Mouse (Mus musculus) cerebellum, adult 18-20 months (tissue): Measurements from ENCODE around the gene Mrps33.

Source experiments
- DNase-seq, 2 experiments: peaks; one replicate each; pipeline ENCODE4 v3.0.0; 2021

The Mrps33 gene

DNA sequence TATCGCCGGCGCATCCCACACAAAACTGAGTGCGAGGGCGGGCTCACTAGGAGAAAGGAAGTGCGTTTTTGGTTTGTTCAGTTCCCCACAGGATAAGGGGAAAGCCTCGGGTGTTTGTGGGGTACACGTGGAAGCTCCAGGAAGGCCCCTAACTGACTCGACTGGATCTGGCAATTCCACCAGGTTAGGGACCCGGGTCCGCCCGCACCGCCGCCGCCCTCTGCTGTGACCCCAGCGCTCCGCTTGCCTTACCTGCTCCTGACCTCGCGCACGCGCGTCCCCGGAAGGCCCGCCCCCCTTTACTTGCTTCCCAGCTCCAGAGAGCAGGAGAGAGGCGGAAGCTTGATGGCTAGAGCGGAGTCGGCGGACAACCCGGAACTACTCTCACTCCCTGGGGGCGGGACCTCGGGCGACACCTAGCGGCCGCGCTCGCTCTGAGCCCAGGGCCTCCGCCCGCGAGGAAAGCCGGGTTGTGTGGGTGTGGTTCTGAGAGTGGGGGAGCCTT lies at the start of gene Mrps33:
Gene Mrps33 (minus strand): TSS at position 377 of the 505 bp plus-strand sequence.
- DNase-seq: peak; percentile 99

GRCm38 (mm10) chr6:39849667-39850066 lies 38.9 kb upstream of the Mrps33 start:
- DNase-seq: no peak

- peak in 1 of 2 experiments; percentile 6 for DNase-seq
Observed at GRCm38 (mm10) chr6:39848766-39849165, 38.0 kb upstream of the Mrps33 start.

DNA sequence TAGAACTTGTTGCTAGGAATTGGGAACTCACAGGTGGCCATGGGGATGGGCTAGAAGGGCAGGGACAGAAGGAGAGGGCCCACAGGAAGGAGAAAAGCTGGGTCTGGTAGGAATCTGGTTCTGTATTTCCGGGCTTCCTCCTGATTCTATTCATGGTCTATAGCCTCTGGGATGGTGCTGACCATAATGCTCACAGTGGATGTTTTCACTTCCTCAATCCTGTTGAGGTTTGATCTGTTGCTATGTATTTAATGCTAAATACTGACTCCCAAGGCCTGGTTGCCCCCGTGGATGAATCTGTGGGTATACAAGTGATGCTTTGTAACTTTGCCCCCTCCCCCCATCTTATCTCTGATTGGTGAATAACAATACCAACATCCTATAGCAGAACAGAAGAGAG lies 36.8 kb upstream of the Mrps33 start:
- DNase-seq: no peak

DNA sequence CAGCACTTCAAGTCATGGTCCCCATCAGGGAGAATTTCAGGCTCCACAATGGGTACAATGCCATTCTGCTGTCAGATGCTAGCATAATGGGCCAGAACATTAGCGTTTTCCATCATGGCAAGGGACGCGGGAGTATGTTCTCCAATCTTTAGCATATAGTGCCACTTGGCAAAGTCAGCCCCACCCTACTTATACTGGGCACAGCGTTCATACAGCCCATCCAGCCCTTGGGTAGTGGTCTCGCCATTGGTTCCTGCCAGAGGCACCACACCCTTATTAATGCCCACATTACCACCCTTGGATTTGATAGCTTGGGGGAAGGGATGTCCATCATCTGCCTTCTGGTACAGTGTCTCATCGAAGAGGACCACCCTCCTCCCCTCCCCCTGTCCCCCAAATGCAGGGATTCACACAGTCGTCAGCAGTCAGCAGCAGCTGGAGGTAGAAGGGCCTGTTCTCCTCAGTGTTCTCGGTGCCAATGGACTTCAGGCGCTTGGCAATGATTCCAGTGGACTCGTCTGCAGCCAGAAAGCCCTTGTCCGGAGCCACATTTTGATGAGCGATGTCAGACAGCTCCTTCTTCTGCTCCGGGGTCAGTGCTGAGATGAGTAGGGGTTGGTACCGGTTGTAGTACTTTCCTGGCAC lies 33.0 kb upstream of the Mrps33 start:
- no peak for DNase-seq

GRCm38 (mm10) chr6:39828736-39829135 lies 17.9 kb upstream of the Mrps33 start:
- DNase-seq: no peak

DNA sequence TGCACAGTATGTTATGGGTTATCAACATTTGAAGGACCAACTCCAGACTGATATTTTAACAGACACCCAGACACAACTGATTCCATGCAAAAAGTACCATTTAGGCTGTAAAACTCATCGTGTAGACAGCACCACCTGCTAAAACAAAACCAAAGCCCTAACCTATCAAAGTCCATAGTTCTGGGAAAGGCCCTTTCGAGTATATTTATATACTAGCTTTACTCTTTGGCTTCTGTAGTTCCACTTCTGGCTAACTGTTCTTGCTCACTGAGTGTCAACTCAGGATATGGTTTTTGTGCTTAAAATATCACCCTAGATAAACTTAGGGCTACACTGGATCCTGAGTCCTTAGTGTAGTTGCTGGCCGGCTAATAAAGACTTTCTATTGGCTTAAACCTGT lies 10.5 kb upstream of the Mrps33 start:
- no peak for DNase-seq

- no peak for DNase-seq
Observed at GRCm38 (mm10) chr6:39818922-39819321, 8.1 kb upstream of the Mrps33 start.

GRCm38 (mm10) chr6:39808511-39808910 lies 2.3 kb downstream of the Mrps33 start:
- no peak for DNase-seq

- DNase-seq: no peak
Observed at GRCm38 (mm10) chr6:39807050-39807560, 3.7 kb downstream of the Mrps33 start.

DNA sequence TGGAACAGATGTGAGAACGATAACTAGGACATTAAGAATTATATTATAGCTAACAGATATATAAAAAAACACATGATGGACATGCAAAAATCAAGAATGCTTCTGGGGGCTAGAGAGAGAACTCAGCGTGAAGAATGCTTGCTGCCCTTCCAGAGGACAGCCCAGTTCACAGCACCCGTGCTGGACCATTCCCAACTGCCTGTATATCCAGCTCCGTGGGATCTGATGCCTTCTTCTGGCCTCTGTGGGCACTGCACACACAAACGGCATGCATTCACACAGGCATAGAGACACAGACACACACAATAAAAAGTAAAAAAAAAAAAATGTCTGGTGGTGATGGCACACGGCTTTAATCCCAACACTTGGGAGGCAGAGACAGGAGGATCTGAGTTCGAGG lies 4.5 kb downstream of the Mrps33 start:
- DNase-seq: no peak

DNA sequence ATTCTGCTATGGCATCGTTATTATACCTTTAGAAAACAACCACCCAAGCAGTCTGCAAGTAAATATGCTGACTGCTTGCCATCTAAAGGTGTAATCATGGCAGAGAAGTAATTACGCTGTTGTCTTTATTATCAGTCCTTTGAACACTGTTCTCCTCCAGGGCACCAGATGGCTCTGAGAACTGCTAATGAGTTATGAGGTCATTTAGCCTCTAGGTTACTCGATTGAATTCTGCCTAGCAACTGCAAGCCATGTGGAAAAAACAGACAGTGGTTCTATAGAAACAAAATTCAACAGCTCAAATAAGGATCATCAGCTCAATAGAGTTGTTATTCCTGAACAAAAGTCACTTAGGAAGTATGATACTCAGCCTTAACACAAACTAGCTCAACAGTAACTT lies 4.9 kb downstream of the Mrps33 start:
- DNase-seq: peak in 1 of 2 experiments; percentile 15

- no peak for DNase-seq
Observed at GRCm38 (mm10) chr6:39800977-39801376, 9.8 kb downstream of the Mrps33 start.

DNA sequence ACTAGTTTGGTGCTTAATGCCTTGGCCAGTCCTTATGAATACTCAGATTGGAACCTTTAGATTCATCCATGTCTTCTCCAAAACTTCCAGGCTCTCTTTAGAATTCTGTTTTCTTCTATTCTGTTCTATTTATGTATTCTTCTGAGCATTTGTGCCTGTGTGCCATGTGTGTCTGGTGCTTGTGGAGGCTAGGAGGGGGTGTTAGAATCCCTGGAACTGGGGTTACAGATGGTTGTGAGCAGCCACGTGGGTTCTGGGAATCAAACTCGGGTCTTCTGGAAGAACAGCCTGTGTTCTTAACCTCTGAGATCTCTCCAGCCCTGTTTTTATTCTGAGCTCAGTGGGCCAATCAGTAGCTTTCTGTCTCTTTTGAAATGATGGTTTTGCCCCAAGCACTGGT lies 13.7 kb downstream of the Mrps33 start:
- DNase-seq: no peak

DNA sequence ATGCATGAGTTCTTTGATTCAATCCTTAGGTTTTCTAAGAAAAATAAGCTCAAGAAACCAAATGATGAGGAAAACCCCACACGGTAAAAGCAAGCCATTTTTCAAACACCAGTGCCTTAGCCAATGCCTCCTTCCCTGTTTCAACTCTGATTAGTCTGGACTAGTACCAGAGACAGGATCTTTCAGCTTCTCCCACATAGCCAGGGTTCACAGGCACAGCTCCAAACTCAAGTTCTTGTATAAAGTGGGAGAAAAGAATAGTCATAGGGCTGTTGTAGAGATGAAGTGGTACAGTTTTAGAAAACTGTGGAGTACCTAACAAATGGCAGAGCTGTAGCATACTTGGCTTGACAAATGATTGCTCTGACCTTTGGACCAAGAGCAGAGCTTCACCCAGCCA lies 14.6 kb downstream of the Mrps33 start:
- no peak for DNase-seq

- DNase-seq: no peak
Observed at GRCm38 (mm10) chr6:39791806-39792205, 19.0 kb downstream of the Mrps33 start.

DNA sequence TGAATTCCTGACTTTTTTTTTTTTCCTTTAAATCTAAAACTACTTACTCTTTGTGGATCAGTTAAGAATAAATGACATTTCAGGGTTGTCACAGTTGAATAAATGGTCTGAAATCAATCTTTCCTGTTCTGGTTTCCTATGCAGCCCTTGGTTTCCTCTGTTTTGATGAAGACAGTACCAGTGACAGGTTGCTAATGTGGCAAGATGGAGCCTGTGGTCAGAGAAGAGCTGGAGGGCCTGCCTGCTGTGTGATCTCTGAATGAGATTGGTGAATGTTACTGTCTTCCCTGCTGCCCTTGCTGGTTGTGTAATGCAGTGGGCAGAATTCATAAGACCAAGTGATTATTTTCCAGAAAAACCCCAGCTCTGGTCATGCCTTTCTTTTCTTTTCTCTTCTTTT lies 22.4 kb downstream of the Mrps33 start:
- DNase-seq: no peak

DNA sequence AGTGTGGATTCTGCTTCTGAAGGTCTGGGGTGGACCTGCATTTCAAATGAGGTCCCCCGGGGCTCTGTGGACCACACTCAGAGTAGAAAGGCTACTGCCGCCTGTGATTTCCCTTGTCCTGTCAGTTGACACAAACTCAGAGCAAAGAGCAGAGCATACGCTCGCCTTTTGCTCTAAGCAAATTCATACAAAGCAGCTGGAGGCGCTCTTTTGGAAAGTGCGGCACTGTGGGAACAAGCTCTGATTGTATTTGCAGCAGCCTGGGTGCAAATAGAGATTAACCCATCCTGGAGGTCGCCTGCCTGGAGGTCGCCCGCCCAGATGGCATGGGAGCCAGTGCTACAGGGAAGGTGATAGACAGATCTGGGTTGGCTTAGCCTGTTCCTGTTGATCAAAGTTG lies 23.0 kb downstream of the Mrps33 start:
- DNase-seq: no peak

DNA sequence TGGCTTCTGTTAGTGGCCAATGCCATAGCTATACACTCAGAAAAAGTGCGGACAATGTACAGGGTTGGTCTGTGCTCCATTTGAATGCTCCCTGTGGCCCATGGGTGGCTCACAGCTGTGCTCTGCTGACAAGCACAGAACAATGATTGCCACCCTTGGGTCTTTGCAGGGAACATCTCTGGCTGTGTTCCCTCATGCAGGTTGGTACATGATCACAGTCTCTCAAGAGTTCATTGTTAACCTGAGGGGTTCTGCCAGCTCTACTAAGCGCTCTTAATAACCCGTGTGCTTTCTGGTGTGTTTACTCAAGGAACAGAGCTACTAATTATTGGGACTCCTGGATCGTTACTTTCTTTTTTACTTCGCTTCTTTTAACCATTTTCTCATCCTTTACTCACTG lies 24.8 kb downstream of the Mrps33 start:
- no peak for DNase-seq

DNA sequence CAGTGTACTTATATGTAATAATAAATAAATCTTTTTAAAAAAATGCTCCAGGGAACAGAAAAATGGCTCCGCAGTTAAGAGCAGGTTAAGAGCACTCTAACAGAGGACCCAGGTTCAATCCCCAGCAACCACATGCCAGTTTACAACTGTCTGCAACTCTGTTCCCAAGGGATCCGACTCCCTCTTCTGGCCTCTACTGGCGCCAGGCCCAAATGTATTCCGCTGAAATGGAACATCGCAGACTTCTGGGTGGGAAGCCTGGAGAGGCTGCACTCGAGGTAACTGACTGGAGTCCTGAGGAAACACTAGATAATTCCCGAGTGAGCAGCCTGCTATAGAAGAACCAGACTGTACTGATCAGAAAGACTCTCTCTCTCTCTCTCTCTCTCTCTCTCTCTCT lies 27.3 kb downstream of the Mrps33 start:
- no peak for DNase-seq

- peak; percentile 22 to 41 for DNase-seq
Observed at GRCm38 (mm10) chr6:39782618-39783017, 28.2 kb downstream of the Mrps33 start.

DNA sequence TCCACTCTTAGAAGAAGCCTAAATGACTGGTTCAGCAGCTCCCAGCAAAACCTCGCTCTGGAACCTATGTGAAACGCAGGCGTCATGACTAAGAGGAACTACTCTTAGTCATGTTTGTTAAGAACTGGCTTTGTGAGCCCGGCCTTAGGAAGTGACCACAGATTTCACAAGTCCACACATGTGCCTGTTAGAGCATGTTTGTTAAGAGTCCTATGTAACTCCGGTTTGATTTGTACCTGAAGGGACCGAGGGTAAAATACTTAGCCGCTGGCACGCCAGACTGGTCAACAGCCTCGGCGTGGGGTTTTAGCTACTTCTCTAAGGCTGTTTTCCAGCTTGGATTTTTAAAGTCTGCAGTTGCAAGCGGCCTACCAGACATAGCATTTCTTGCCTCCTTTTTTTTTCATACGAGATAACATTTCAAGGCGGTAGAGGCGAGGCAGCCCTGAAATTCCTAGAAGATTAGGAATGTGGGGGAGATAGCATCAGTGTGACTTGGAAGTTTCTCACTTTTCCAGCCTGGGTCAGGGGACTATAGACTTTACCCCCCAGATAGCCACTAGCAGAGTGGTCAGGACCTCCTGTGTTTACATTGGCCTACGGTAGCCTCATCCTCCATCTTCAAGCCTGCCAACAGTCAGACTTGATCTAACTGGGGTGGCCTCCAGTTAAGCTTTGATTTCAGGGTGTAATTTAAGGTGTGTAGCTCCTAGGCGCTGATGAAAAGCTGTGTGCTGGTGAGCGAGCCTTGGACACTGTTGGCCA lies 28.8 kb downstream of the Mrps33 start:
- DNase-seq: no peak

GRCm38 (mm10) chr6:39780857-39781666 lies 29.7 kb downstream of the Mrps33 start:
- no peak for DNase-seq
